Mouse (Mus musculus) liver, adult 2 months (tissue): ENCODE measurements around the gene 1110012L19Rik.

Experiments used
- CTCF ChIP-seq: fragments of 200-500 bp; IDR thresholded peaks from 2 replicates; pipeline ENCODE4 v1.5.1; 2011; ENCODE audit warnings: low read depth, low read length, control low read depth
- POLR2A ChIP-seq: fragments of 200-500 bp; IDR thresholded peaks from 2 replicates; pipeline ENCODE4 v1.6.1; 2011; ENCODE audit warnings: low read length, control low read depth; ENCODE audit not compliant: insufficient read depth; ENCODE audit errors: extremely low read depth

DNA sequence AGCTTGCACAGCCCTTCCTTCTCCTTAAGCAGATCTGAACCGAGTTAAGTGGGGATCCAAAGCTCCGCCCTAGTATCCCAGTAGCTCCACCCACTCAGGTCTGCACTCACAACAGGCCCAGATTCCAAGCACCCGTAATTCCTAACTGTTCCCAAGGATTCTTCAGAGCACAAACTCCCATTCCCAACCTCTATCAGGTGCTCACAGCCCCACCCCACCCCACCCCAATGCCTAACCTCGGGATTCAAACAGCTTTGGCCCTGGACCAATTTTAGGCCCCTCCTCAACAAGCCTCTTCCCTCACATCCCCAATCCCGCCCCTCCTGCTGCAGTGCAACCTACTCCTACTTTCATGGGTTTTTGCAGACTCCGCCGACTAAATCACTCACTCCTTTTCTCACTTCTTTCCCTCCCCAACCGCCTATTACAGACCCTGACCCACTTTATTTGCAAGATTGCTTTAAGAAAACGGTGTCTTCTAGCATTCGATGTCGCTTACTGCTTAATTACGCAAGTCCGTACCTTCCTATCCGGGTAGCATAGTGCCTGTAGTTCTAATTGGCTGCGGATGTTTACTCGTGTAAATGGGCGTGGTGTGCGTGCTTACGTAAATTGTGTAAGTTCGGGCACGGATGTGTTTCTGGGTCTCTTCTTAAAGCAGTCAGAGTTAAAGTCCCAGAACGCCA, at the start of gene 1110012L19Rik:
- TF ChIP-seq CTCF (no peak), POLR2A (no peak)
